7 mouse cellular contexts compared by ENCODE assay signal in genomic region chr2:153586515-153587174, GRCm38 (mm10). TPM values are rescaled to one million over a fixed set of nuclear protein-coding genes. Genes with fewer than 3 reads are reported as not detected.
A peak's percentile ranks its signal among the peaks of the same experiment; 100 is the strongest.
DNase-seq lines count a peak whose midpoint lies in the region; ATAC-seq and TF ChIP-seq lines count a peak whose summit lies in the region.

No protein-coding gene starts in this region.

- H3K36me3 ChIP-seq in embryonic facial prominence, embryonic 11.5 days (replicated peaks; ENCODE audit: control insufficient read depth, insufficient read depth, low read depth, low read length): no peaks in the 10 kb centered on the region
- no peaks in the 10 kb centered on the region for H3K36me3 ChIP-seq in limb, embryonic 12.5 days
- no peaks in the 10 kb centered on the region for H3K36me3 ChIP-seq in midbrain, embryonic 15.5 days (replicated peaks)
- H3K36me3 ChIP-seq in spleen, adult 2 months (ENCODE audit: control insufficient read depth, insufficient read depth, low read length): no peaks in the 10 kb centered on the region

- H3K4me1 ChIP-seq in embryonic facial prominence, embryonic 11.5 days (ENCODE audit: control insufficient read depth, insufficient read depth, low read length): no peaks in the 10 kb centered on the region; the same call in 1 of the 2 replicates
- H3K4me1 ChIP-seq in limb, embryonic 12.5 days (replicated peaks): peaks cover 12% of the 10 kb centered on the region
- peaks cover 6% of the 10 kb centered on the region for H3K4me1 ChIP-seq in midbrain, embryonic 15.5 days
- H3K4me1 ChIP-seq in spleen, adult 2 months (ENCODE audit: control insufficient read depth, insufficient read depth, insufficient read length): peaks cover 2% of the 10 kb centered on the region; the same call in 1 of the 2 replicates

- no peaks in the 10 kb centered on the region for H3K9me3 ChIP-seq in embryonic facial prominence, embryonic 11.5 days (replicated peaks; ENCODE audit: control insufficient read depth, low read length)
- no peaks in the 10 kb centered on the region for H3K9me3 ChIP-seq in limb, embryonic 12.5 days
- no peaks in the 10 kb centered on the region for H3K9me3 ChIP-seq in midbrain, embryonic 15.5 days

- H3K4me2 ChIP-seq in embryonic facial prominence, embryonic 11.5 days (ENCODE audit: low read depth, low read length): no peak overlapping the region
- H3K4me2 ChIP-seq in limb, embryonic 12.5 days: peak overlapping the region; percentile 48
- peak overlapping the region; percentile 47 for H3K4me2 ChIP-seq in midbrain, embryonic 15.5 days

- H3K4me3 ChIP-seq in embryonic facial prominence, embryonic 11.5 days (ENCODE audit: low read depth, low read length): no peak overlapping the region
- H3K4me3 ChIP-seq in limb, embryonic 12.5 days (replicated peaks): no peak overlapping the region; the same call in 1 of the 2 replicates
- H3K4me3 ChIP-seq in midbrain, embryonic 15.5 days: no peak overlapping the region
- no peak overlapping the region for H3K4me3 ChIP-seq in spleen, adult 2 months (ENCODE audit: extremely low read depth, insufficient read depth, insufficient read length)

- ATAC-seq in embryonic facial prominence, embryonic 11.5 days (replicated peaks; ENCODE audit: insufficient number of reproducible peaks, low FRiP score, low TSS enrichment, low read depth): peak; percentile 72; the same call in 1 of the 2 replicates
- ATAC-seq in limb, embryonic 12.5 days (ENCODE audit: insufficient number of reproducible peaks, insufficient read depth, low FRiP score, low TSS enrichment, low read depth): peak; percentile 49; the same call in 1 of the 2 replicates
- peak; percentile 85 for ATAC-seq in midbrain, embryonic 15.5 days (replicated peaks)

- H3K9ac ChIP-seq in embryonic facial prominence, embryonic 11.5 days (replicated peaks; ENCODE audit: low read length): peak overlapping the region; percentile 28; the same call in 1 of the 2 replicates
- no peak overlapping the region for H3K9ac ChIP-seq in limb, embryonic 12.5 days (replicated peaks)
- H3K9ac ChIP-seq in midbrain, embryonic 15.5 days: no peak overlapping the region

- TF ChIP-seq POLR2A in spleen, adult 2 months (IDR thresholded peaks at IDR 0.05; ENCODE audit: low read depth, low read length): no peak

- WGBS in embryonic facial prominence, embryonic 11.5 days: 12% methylated on average over 15 of the region's 15 CpGs
- 15% methylated on average over 15 of the region's 15 CpGs for WGBS in limb, embryonic 12.5 days
- 10% methylated on average over 15 of the region's 15 CpGs for WGBS in midbrain, embryonic 15.5 days
- WGBS in spleen, adult 2 months: 13% methylated on average over 15 of the region's 15 CpGs

- no peaks in the 10 kb centered on the region for H3K27me3 ChIP-seq in embryonic facial prominence, embryonic 11.5 days (ENCODE audit: control insufficient read depth, insufficient read depth, low read length)
- 0 out of 2 replicates have a peak, but pooled peaks cover 3% of the 10 kb centered on the region for H3K27me3 ChIP-seq in limb, embryonic 12.5 days
- no peaks in the 10 kb centered on the region; the same call in 1 of the 2 replicates for H3K27me3 ChIP-seq in midbrain, embryonic 15.5 days (replicated peaks)
- no peaks in the 10 kb centered on the region for H3K27me3 ChIP-seq in spleen, adult 2 months (ENCODE audit: control insufficient read depth, insufficient read depth, low read length)

- DNase-seq in adrenal gland, postnatal 14 days: peak; percentile 91
- DNase-seq in embryonic facial prominence, embryonic 11.5 days (ENCODE audit: low spot score): peak; percentile 93
- peak; percentile 80 to 92 for DNase-seq in heart, adult 18-20 months
- DNase-seq in kidney, adult 18-20 months: peak; percentile 84
- peak; percentile 44 to 72 for DNase-seq in spleen, adult 2 months (ENCODE audit: low read depth in 1 of 2, low spot score in 2 of 2)

- no peak overlapping the region for H3K27ac ChIP-seq in embryonic facial prominence, embryonic 11.5 days (replicated peaks; ENCODE audit: low read depth, low read length)
- H3K27ac ChIP-seq in limb, embryonic 12.5 days: no peak overlapping the region
- H3K27ac ChIP-seq in midbrain, embryonic 15.5 days: no peak overlapping the region
- no peak overlapping the region for H3K27ac ChIP-seq in spleen, adult 2 months (ENCODE audit: insufficient read depth, low read length)

- peak; percentile 85 for TF ChIP-seq CTCF in spleen, adult 2 months (IDR thresholded peaks at IDR 0.05; ENCODE audit: extremely low read depth, insufficient read depth, insufficient read length, insufficient replicate concordance)

RNA-seq across cellular contexts. Expression of gene Commd7, which starts 45.9 kb away (rescaled TPM):
- 27.7 and 33.6 TPM in 2 replicates for total RNA-seq in adrenal gland, postnatal 14 days (2021)
- 68.0 and 68.6 TPM in 2 replicates for polyA plus RNA-seq in embryonic facial prominence, embryonic 11.5 days (2014; fragmentation: Nextera tagmentation; extraction: Ambion mirVana)
- total RNA-seq in heart, adult 18-20 months (2021): 10 to 100 TPM; 15.3 to 15.8 TPM
- polyA plus RNA-seq in limb, embryonic 12.5 days (2016; fragmentation: Nextera tagmentation; extraction: Ambion mirVana): 70.3 and 71.3 TPM in 2 replicates
- polyA plus RNA-seq in midbrain, embryonic 15.5 days (2015; fragmentation: Nextera tagmentation; extraction: Ambion mirVana): 94.9 and 98.5 TPM in 2 replicates
- 13.2 and 15.3 TPM in 2 replicates for polyA plus RNA-seq in spleen, adult 2 months (2012; rRNA removed)

RNA-seq across cellular contexts. Expression of gene Nol4l, which starts 56.9 kb away (rescaled TPM):
- total RNA-seq in adrenal gland, postnatal 14 days (2021): 15.6 and 16.0 TPM in 2 replicates
- polyA plus RNA-seq in embryonic facial prominence, embryonic 11.5 days (2014; fragmentation: Nextera tagmentation; extraction: Ambion mirVana): 17.6 and 21.0 TPM in 2 replicates
- 1 to 10 TPM; 3.3 to 3.8 TPM for total RNA-seq in heart, adult 18-20 months (2021)
- polyA plus RNA-seq in limb, embryonic 12.5 days (2016; fragmentation: Nextera tagmentation; extraction: Ambion mirVana): 12.5 and 12.6 TPM in 2 replicates
- 50.8 and 54.6 TPM in 2 replicates for polyA plus RNA-seq in midbrain, embryonic 15.5 days (2015; fragmentation: Nextera tagmentation; extraction: Ambion mirVana)
- 2.5 TPM in 2 replicates for polyA plus RNA-seq in spleen, adult 2 months (2012; rRNA removed)
